Mouse (Mus musculus) right cerebral cortex, postnatal 4 days (tissue): ENCODE measurements at regions not wholly inside any gene's neighbourhood (a gene's known extent, or its start where the extent isn't known, plus 50 kb on each side); places are given as distances from the start of the nearest gene placed in this dataset.
A peak's percentile ranks its signal among the peaks of the same experiment; 100 is the strongest.

Experiments
- DNase-seq: peaks from one replicate; pipeline ENCODE4 v3.0.0-alpha.2; 2022

- no peak for DNase-seq
Measured at GRCm38 (mm10) chr8:112933815-112934214, 364.0 kb downstream of the Cntnap4 start.

GRCm38 (mm10) chr8:112935411-112935810 lies 365.6 kb downstream of the Cntnap4 start:
- DNase-seq: no peak

- DNase-seq: no peak
Measured at GRCm38 (mm10) chr8:112935897-112936719, 366.3 kb downstream of the Cntnap4 start.

GRCm38 (mm10) chr8:112972418-112972817 lies 402.6 kb downstream of the Cntnap4 start:
- DNase-seq: peak; percentile 90

- no peak for DNase-seq
Measured at GRCm38 (mm10) chr8:112975734-112976133, 405.9 kb downstream of the Cntnap4 start.

GRCm38 (mm10) chr8:112976312-112976711 lies 406.5 kb downstream of the Cntnap4 start:
- DNase-seq: no peak

- DNase-seq: no peak
Measured at GRCm38 (mm10) chr8:112993781-112994180, 423.9 kb downstream of the Cntnap4 start.

GRCm38 (mm10) chr8:113007356-113007755 lies 437.5 kb downstream of the Cntnap4 start:
- DNase-seq: peak; percentile 3

- DNase-seq: no peak
Measured at GRCm38 (mm10) chr8:113028880-113029279, 459.0 kb downstream of the Cntnap4 start.

GRCm38 (mm10) chr8:113051770-113052473 lies 482.1 kb downstream of the Cntnap4 start:
- DNase-seq: peak; percentile 8

- no peak for DNase-seq
Measured at GRCm38 (mm10) chr8:113065246-113066169, 495.7 kb downstream of the Cntnap4 start.

GRCm38 (mm10) chr8:113066170-113066708 lies 496.4 kb downstream of the Cntnap4 start:
- no peak for DNase-seq

- DNase-seq: peak; percentile 11
Measured at GRCm38 (mm10) chr8:113083976-113084375, 514.1 kb downstream of the Cntnap4 start.

- no peak for DNase-seq
Measured at GRCm38 (mm10) chr8:113087586-113087985, 517.7 kb downstream of the Cntnap4 start.

- DNase-seq: no peak
Measured at GRCm38 (mm10) chr8:113111665-113112064, 523.7 kb upstream of the Mon1b start.

- DNase-seq: no peak
Measured at GRCm38 (mm10) chr8:113114165-113114700, 521.2 kb upstream of the Mon1b start.

- no peak for DNase-seq
Measured at GRCm38 (mm10) chr8:113117241-113117640, 518.1 kb upstream of the Mon1b start.

GRCm38 (mm10) chr8:113125586-113125985 lies 509.8 kb upstream of the Mon1b start:
- DNase-seq: no peak

GRCm38 (mm10) chr8:113137361-113137760 lies 498.0 kb upstream of the Mon1b start:
- DNase-seq: no peak

- DNase-seq: no peak
Measured at GRCm38 (mm10) chr8:113140021-113140420, 495.4 kb upstream of the Mon1b start.

GRCm38 (mm10) chr8:113141131-113141530 lies 494.3 kb upstream of the Mon1b start:
- DNase-seq: no peak

GRCm38 (mm10) chr8:113176591-113176990 lies 458.8 kb upstream of the Mon1b start:
- DNase-seq: no peak
